Mouse (Mus musculus): ENCODE results near the gene Ntm. TPM values are rescaled to one million over a fixed set of nuclear protein-coding genes. Genes with fewer than 3 reads are reported as not detected.

Gene Ntm
- total and polyA plus RNA-seq, 2 experiments from 2014 or later = 162 to 235 TPM

DNA sequence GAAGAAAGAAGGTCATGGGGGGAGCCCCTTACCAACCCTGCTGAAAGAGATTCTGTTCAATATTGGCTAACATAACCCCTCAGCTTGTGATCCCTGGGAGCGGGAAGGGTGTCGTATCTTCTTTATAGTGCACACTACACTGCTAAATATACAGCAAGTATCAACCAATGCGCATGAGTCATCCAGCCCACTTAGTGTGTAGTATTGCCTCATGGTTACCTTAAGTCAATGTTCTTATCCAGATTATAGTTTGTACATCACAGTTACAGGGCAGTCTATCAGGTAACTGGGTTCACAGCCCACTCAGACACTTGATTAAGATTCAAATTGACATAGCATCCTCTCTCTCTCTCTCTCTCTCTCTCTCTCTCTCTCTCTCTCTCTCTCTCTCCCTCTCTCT, 636.7 kb downstream of the Ntm start:
- H3K9me3 ChIP-seq (ENCODE audit: low read length) = no peaks in the 10 kb centered on the region
- H3K4me2 ChIP-seq (ENCODE audit: low read depth) = no peak overlapping the region
- no peak overlapping the region for H3K4me3 ChIP-seq (ENCODE audit: low read depth, low read length)
- 86% methylated on average over 3 of the region's 3 CpGs for whole genome bisulfite sequencing
- no peak overlapping the region for H3K9ac ChIP-seq
- no peak overlapping the region for H3K27ac ChIP-seq (ENCODE audit: low read depth, low read length)
- TF ChIP-seq CTCF (IDR thresholded peaks at IDR 0.05; ENCODE audit: low read depth) = no peak
- H3K27me3 ChIP-seq (ENCODE audit: insufficient read depth, low read length) = no peaks in the 10 kb centered on the region
- DNase-seq = no peak
- H3K36me3 ChIP-seq (ENCODE audit: insufficient read depth) = no peaks in the 10 kb centered on the region
- no peak for ATAC-seq
- H3K4me1 ChIP-seq (ENCODE audit: insufficient read depth) = no peaks in the 10 kb centered on the region

DNA sequence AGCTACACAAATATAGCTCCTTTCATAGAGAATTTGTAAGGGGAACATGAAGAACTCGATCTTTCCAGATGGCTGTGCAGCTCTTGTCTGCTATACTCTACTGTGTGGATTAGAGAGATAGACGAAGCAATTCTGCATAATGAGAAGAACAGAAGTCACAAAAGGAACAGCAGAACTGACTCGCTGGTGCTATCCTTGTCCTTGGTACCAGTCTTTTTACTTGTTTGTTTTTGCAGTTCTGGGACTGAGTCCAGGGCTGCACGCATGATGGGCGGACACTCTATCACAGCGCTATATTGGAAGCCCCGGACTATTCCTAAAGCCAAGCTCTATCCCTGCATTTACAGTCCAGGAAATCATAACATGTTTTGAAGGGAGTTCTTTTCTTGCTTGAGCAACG, 637.8 kb downstream of the Ntm start:
- no peaks in the 10 kb centered on the region for H3K27me3 ChIP-seq (ENCODE audit: insufficient read depth, low read length)
- no peak overlapping the region for H3K9ac ChIP-seq
- H3K36me3 ChIP-seq (ENCODE audit: insufficient read depth) = no peaks in the 10 kb centered on the region
- peak; percentile 53 for ATAC-seq
- no peak for TF ChIP-seq CTCF (IDR thresholded peaks at IDR 0.05; ENCODE audit: low read depth)
- no peak overlapping the region for H3K4me2 ChIP-seq (ENCODE audit: low read depth)
- H3K4me1 ChIP-seq (ENCODE audit: insufficient read depth) = no peaks in the 10 kb centered on the region
- H3K4me3 ChIP-seq (ENCODE audit: low read depth, low read length) = no peak overlapping the region
- H3K27ac ChIP-seq (ENCODE audit: low read depth, low read length) = no peak overlapping the region
- DNase-seq = peak; percentile 18
- 53% methylated on average over 8 of the region's 8 CpGs for WGBS
- H3K9me3 ChIP-seq (ENCODE audit: low read length) = no peaks in the 10 kb centered on the region

DNA sequence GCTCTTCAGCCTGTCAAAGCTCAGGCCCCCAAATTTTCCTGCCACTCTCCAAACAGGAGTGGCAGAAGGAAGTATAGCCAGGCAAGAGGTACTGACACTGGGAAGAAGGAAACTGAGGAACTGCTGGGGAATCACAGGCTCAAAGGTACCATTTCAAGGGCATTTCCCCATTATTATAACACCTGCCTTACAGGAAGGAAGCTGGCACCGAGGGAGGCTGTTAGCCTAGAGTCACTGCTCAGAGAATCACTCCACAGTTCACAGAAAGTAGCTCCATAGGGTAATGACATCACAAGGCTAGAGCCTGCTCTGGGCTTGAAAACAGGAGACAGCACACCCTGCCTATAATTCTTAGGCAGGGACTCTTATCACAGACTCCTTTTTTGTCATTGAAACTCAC, 643.7 kb downstream of the Ntm start:
- H3K9me3 ChIP-seq (ENCODE audit: low read length) = no peaks in the 10 kb centered on the region
- ATAC-seq = no peak
- WGBS = 83% methylated on average over 1 of the region's 1 CpGs
- H3K4me3 ChIP-seq (ENCODE audit: low read depth, low read length) = no peak overlapping the region
- H3K9ac ChIP-seq = no peak overlapping the region
- no peaks in the 10 kb centered on the region for H3K36me3 ChIP-seq (ENCODE audit: insufficient read depth)
- peaks cover 38% of the 10 kb centered on the region for H3K4me1 ChIP-seq (ENCODE audit: insufficient read depth)
- no peak overlapping the region for H3K27ac ChIP-seq (ENCODE audit: low read depth, low read length)
- no peak for TF ChIP-seq CTCF (IDR thresholded peaks at IDR 0.05; ENCODE audit: low read depth)
- H3K4me2 ChIP-seq (ENCODE audit: low read depth) = no peak overlapping the region
- no peaks in the 10 kb centered on the region for H3K27me3 ChIP-seq (ENCODE audit: insufficient read depth, low read length)
- no peak for DNase-seq

DNA sequence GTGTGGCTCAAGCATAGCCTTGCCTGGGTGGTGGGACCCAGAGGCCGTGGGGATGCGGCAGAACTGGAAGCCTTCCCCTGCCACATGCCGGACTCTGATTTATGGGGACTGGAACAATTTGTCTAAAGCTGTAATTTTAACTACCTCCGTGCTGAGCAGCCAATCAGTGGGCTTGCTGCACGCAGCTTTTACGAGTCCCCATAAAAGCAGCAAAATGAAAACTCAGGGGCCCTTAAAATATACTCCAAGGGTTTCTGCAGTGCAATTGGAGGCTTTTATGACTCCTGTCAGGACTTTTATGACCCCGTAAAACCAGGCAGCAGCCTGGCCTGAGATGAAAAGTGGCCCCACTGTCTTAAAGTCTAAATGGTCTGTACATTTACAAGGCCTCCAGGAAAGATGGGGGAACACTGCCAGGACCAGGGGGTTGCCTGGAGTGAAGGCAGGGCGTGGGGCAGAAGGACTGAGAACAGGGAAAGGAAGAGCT, 644.2 kb downstream of the Ntm start:
- no peak for TF ChIP-seq CTCF (IDR thresholded peaks at IDR 0.05; ENCODE audit: low read depth)
- no peak overlapping the region for H3K9ac ChIP-seq
- no peak overlapping the region for H3K4me2 ChIP-seq (ENCODE audit: low read depth)
- no peak overlapping the region for H3K4me3 ChIP-seq (ENCODE audit: low read depth, low read length)
- ATAC-seq (no peak), DNase-seq (no peak)
- 72% methylated on average over 8 of the region's 8 CpGs for WGBS
- no peaks in the 10 kb centered on the region for H3K36me3 ChIP-seq (ENCODE audit: insufficient read depth)
- no peak overlapping the region for H3K27ac ChIP-seq (ENCODE audit: low read depth, low read length)
- H3K27me3 ChIP-seq (ENCODE audit: insufficient read depth, low read length) = no peaks in the 10 kb centered on the region
- peaks cover 38% of the 10 kb centered on the region for H3K4me1 ChIP-seq (ENCODE audit: insufficient read depth)
- no peaks in the 10 kb centered on the region for H3K9me3 ChIP-seq (ENCODE audit: low read length)

DNA sequence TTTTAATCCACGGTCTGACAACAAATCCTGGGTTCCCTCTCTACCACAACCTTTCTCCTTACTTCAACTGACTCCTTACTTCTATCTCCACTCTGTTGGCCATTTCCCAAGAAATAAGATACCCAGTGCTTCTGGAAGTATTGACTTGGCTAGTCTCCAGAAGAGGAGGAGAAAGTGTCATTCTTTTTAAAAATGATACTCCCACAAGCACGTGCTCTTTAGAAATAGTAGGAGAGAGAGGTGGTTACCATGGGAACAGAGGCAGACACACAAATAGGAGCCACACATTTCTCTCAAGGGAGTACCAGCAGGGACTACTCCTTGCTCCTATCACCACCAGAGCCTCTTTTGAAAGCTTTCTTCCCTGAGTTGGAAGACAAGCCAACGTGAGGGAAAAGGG, 645.3 kb downstream of the Ntm start:
- H3K27ac ChIP-seq (ENCODE audit: low read depth, low read length) = peak overlapping the region; percentile 66
- H3K36me3 ChIP-seq (ENCODE audit: insufficient read depth) = no peaks in the 10 kb centered on the region
- H3K4me1 ChIP-seq (ENCODE audit: insufficient read depth) = peaks cover 38% of the 10 kb centered on the region
- H3K27me3 ChIP-seq (ENCODE audit: insufficient read depth, low read length) = no peaks in the 10 kb centered on the region
- no peak for TF ChIP-seq CTCF (IDR thresholded peaks at IDR 0.05; ENCODE audit: low read depth)
- no peaks in the 10 kb centered on the region for H3K9me3 ChIP-seq (ENCODE audit: low read length)
- no peak overlapping the region for H3K4me3 ChIP-seq (ENCODE audit: low read depth, low read length)
- peak; percentile 78 for DNase-seq
- H3K4me2 ChIP-seq (ENCODE audit: low read depth) = no peak overlapping the region
- 11% methylated on average over 3 of the region's 3 CpGs for WGBS
- peak; percentile 95 for ATAC-seq
- H3K9ac ChIP-seq = no peak overlapping the region

GRCm38 (mm10) chr9:29315842-29316241, 647.1 kb downstream of the Ntm start:
- peak; percentile 54 for ATAC-seq

GRCm38 (mm10) chr9:29306961-29307360, 656.0 kb downstream of the Ntm start:
- Histone ChIP-seq H3K9ac (no peak overlapping the region), H3K27me3 (ENCODE audit: insufficient read depth, low read length) (no peaks in the 10 kb centered on the region), H3K4me3 (ENCODE audit: low read depth, low read length) (no peak overlapping the region), H3K27ac (ENCODE audit: low read depth, low read length) (no peak overlapping the region), H3K4me1 (ENCODE audit: insufficient read depth) (0 out of 2 replicates have a peak, but pooled peaks cover 4% of the 10 kb centered on the region), H3K4me2 (ENCODE audit: low read depth) (no peak overlapping the region), H3K36me3 (ENCODE audit: insufficient read depth) (no peaks in the 10 kb centered on the region), H3K9me3 (ENCODE audit: low read length) (no peaks in the 10 kb centered on the region)
- WGBS = 7% methylated on average over 2 of the region's 2 CpGs
- DNase-seq (no peak), ATAC-seq (no peak)
- no peak for TF ChIP-seq CTCF (IDR thresholded peaks at IDR 0.05; ENCODE audit: low read depth)

More at GRCm38 (mm10) chr9:29315842-29316241, 647.1 kb downstream of the Ntm start:
- Histone ChIP-seq H3K4me3 (ENCODE audit: low read depth, low read length) (no peak overlapping the region), H3K9me3 (ENCODE audit: low read length) (no peaks in the 10 kb centered on the region), H3K4me1 (ENCODE audit: insufficient read depth) (peaks cover 38% of the 10 kb centered on the region), H3K4me2 (ENCODE audit: low read depth) (0 out of 2 replicates have a peak overlapping the region, but pooled peaks have one; percentile 9), H3K27ac (ENCODE audit: low read depth, low read length) (peak overlapping the region; percentile 47), H3K36me3 (ENCODE audit: insufficient read depth) (no peaks in the 10 kb centered on the region), H3K9ac (peak overlapping the region; percentile 2; the same call in 1 of the 2 replicates), H3K27me3 (ENCODE audit: insufficient read depth, low read length) (no peaks in the 10 kb centered on the region)
- no peak for TF ChIP-seq CTCF (IDR thresholded peaks at IDR 0.05; ENCODE audit: low read depth)
- peak; percentile 62 for DNase-seq
- 25% methylated on average over 8 of the region's 8 CpGs for WGBS
